Mouse (Mus musculus) adrenal gland (tissue): Measurements from ENCODE around the gene App.

Experiments
- intact Hi-C: fragments of 180-260 bp; cut with DNase I; formaldehyde crosslinking; loops from one replicate; pipeline ENCODE4 v1.15.1; 2025

Gene App

GRCm38 (mm10) chr16:85035815-85036214 lies 137.8 kb downstream of the App start:
- intact Hi-C loops, result no loop called here

- intact Hi-C loops, result no loop called here
Measured at GRCm38 (mm10) chr16:85033747-85034146, 139.8 kb downstream of the App start.

- intact Hi-C loops, result no loop called here
Measured at GRCm38 (mm10) chr16:85030810-85031209, 142.8 kb downstream of the App start.

- intact Hi-C loops, result no loop called here
Measured at GRCm38 (mm10) chr16:85028396-85028795, 145.2 kb downstream of the App start.

GRCm38 (mm10) chr16:85024706-85025105 lies 148.9 kb downstream of the App start:
- intact Hi-C loops, result no loop called here

GRCm38 (mm10) chr16:85023106-85023505 lies 150.5 kb downstream of the App start:
- intact Hi-C loops, result no loop called here

- intact Hi-C loops, result no loop called here
Measured at GRCm38 (mm10) chr16:85020696-85021323, 152.8 kb downstream of the App start.

GRCm38 (mm10) chr16:85019273-85019672 lies 154.3 kb downstream of the App start:
- intact Hi-C loops, result no loop called here

GRCm38 (mm10) chr16:85017845-85018244 lies 155.7 kb downstream of the App start:
- intact Hi-C loops, result no loop called here

- intact Hi-C loops, result no loop called here
Measured at GRCm38 (mm10) chr16:85012695-85013094, 160.9 kb downstream of the App start.

- intact Hi-C loops, result no loop called here
Measured at GRCm38 (mm10) chr16:85012172-85012571, 161.4 kb downstream of the App start.

GRCm38 (mm10) chr16:85010651-85011050 lies 162.9 kb downstream of the App start:
- intact Hi-C loops, result no loop called here

- intact Hi-C loops, result no loop called here
Measured at GRCm38 (mm10) chr16:85008866-85009645, 164.5 kb downstream of the App start.

- intact Hi-C loops, result no loop called here
Measured at GRCm38 (mm10) chr16:85001939-85002556, 171.5 kb downstream of the App start.

- intact Hi-C loops, result no loop called here
Measured at GRCm38 (mm10) chr16:85000304-85000703, 173.3 kb downstream of the App start.

GRCm38 (mm10) chr16:84997551-84997950 lies 176.0 kb downstream of the App start:
- intact Hi-C loops, result no loop called here

GRCm38 (mm10) chr16:84995441-84995867 lies 178.1 kb downstream of the App start:
- intact Hi-C loops, result no loop called here

GRCm38 (mm10) chr16:84992888-84993287 lies 180.7 kb downstream of the App start:
- intact Hi-C loops, result no loop called here

- intact Hi-C loops, result no loop called here
Measured at GRCm38 (mm10) chr16:84991011-84991410, 182.6 kb downstream of the App start.

- intact Hi-C loops, result no loop called here
Measured at GRCm38 (mm10) chr16:84989938-84990337, 183.6 kb downstream of the App start.

GRCm38 (mm10) chr16:84989476-84989875 lies 184.1 kb downstream of the App start:
- intact Hi-C loops, result no loop called here

GRCm38 (mm10) chr16:84987724-84988287 lies 185.8 kb downstream of the App start:
- intact Hi-C loops, result no loop called here
